Mouse (Mus musculus) megakaryocyte-erythroid progenitor cell, adult 5-6 weeks (primary cell): ENCODE data around the gene Atp7a. TPM values are rescaled to one million over a fixed set of nuclear protein-coding genes. Genes with fewer than 3 reads are reported as not detected.

Source experiments
- ATAC-seq: replicated peaks from 2 replicates; pipeline ENCODE4 v1.8.0; 2016; ENCODE audit warnings: mild to moderate bottlenecking, inconsistent platforms; ENCODE audit not compliant: severe bottlenecking, poor library complexity, low FRiP score, low TSS enrichment
- total RNA-seq, 2 experiments: library from RNA; stranded (forward) in 1 of 2; stranded (reverse) in 1 of 2; fragments of 200-1000, 215-1000 nt in 1 of 2; fragments of >200 nt in 1 of 2; fragmentation: Nextera tagmentation in 1 of 2; gene quantifications; 2 replicates each; pipeline ENCODE4 v1.2.3; 2014 to 2017

Gene Atp7a
- total RNA-seq, 2 experiments from 2014 or later: 3.1 to 3.3 TPM

- ATAC-seq: peak; percentile 96
Observed at GRCm38 (mm10) chrX:106154180-106154586, 127.1 kb downstream of the Atp7a start.

GRCm38 (mm10) chrX:106155892-106156291 lies 128.8 kb downstream of the Atp7a start:
- no peak for ATAC-seq

GRCm38 (mm10) chrX:106163995-106164394 lies 136.9 kb downstream of the Atp7a start:
- peak; percentile 74 for ATAC-seq

- ATAC-seq: no peak
Observed at GRCm38 (mm10) chrX:106164555-106164954, 137.5 kb downstream of the Atp7a start.

GRCm38 (mm10) chrX:106165089-106165488 lies 138.0 kb downstream of the Atp7a start:
- ATAC-seq: peak; percentile 85

- peak; percentile 97 for ATAC-seq
Observed at GRCm38 (mm10) chrX:106171106-106171852, 144.2 kb downstream of the Atp7a start.

- ATAC-seq: no peak
Observed at GRCm38 (mm10) chrX:106171853-106172154, 144.7 kb downstream of the Atp7a start.

Other genes with a start within 250 kb of the Atp7a start
- 168 and 243 TPM in 2 replicates for gene Atrx, start 97.9 kb upstream of the Atp7a start, total RNA-seq (2014; fragmentation: Nextera tagmentation)
- gene Atrx, start 97.9 kb upstream of the Atp7a start, total RNA-seq (2017): 253 and 330 TPM in 2 replicates
- 31.2 and 35.0 TPM in 2 replicates for gene Magt1, start 15.4 kb upstream of the Atp7a start, total RNA-seq (2014; fragmentation: Nextera tagmentation)
- 56.0 and 58.2 TPM in 2 replicates for gene Magt1, start 15.4 kb upstream of the Atp7a start, total RNA-seq (2017)
- 416 and 431 TPM in 2 replicates for gene Cox7b, start 11.6 kb upstream of the Atp7a start, total RNA-seq (2014; fragmentation: Nextera tagmentation)
- 539 and 567 TPM in 2 replicates for gene Cox7b, start 11.6 kb upstream of the Atp7a start, total RNA-seq (2017)
- gene Tlr13, start 115.9 kb downstream of the Atp7a start, total RNA-seq (2014; fragmentation: Nextera tagmentation): not detected in 2 replicates
- gene Tlr13, start 115.9 kb downstream of the Atp7a start, total RNA-seq (2017): 0.50 and 0.99 TPM in 2 replicates
- 145 and 149 TPM in 2 replicates for gene Pgk1, start 159.8 kb downstream of the Atp7a start, total RNA-seq (2014; fragmentation: Nextera tagmentation)
- 164 and 169 TPM in 2 replicates for gene Pgk1, start 159.8 kb downstream of the Atp7a start, total RNA-seq (2017)
- 13.4 and 13.8 TPM in 2 replicates for gene Taf9b, start 193.9 kb downstream of the Atp7a start, total RNA-seq (2014; fragmentation: Nextera tagmentation)
- gene Taf9b, start 193.9 kb downstream of the Atp7a start, total RNA-seq (2017): 9.7 and 13.6 TPM in 2 replicates
- gene Fnd3c2, start 228.1 kb downstream of the Atp7a start, total RNA-seq (2014; fragmentation: Nextera tagmentation): not detected in 2 replicates
- not detected in 2 replicates for gene Fnd3c2, start 228.1 kb downstream of the Atp7a start, total RNA-seq (2017)